In genomic region chr10:5593464-5593863, GRCm38 (mm10) we compare ENCODE assay signal across 11 mouse cellular contexts. TPM values are rescaled to one million over a fixed set of nuclear protein-coding genes. Genes with fewer than 3 reads are reported as not detected.
DNase-seq lines count a peak whose midpoint lies in the region; ATAC-seq and TF ChIP-seq lines count a peak whose summit lies in the region.
"Had no signal": no experiment of that assay in that cellular context is flagged by ENCODE, and none has a peak within 500 bp of the region (broad histone marks: within the 10 kb centered on the region; RNA-seq: fewer than 3 reads in every experiment).

Myct1 (plus strand) TSS chr10:5593775.

- no peaks in the 10 kb centered on the region for H3K9me3 ChIP-seq in heart, embryonic 13.5 days
- H3K9me3 ChIP-seq in liver, embryonic 12.5 days (replicated peaks), result no peaks in the 10 kb centered on the region
- H3K9me3 ChIP-seq: embryonic facial prominence, embryonic 15.5 days; liver, embryonic 13.5 days had no signal

- WGBS in spleen, adult 2 months, result 13% methylated on average over 5 of the region's 5 CpGs
- 8% methylated on average over 5 of the region's 5 CpGs for WGBS in heart, embryonic 13.5 days
- WGBS in liver, embryonic 12.5 days (ENCODE audit: insufficient replicate concordance), result 11% methylated on average over 5 of the region's 5 CpGs

- H3K27ac ChIP-seq in spleen, adult 2 months (ENCODE audit: insufficient read depth, low read length), result no peak within 1 kb of the TSS
- H3K27ac ChIP-seq in heart, embryonic 13.5 days (replicated peaks), result peak within 1 kb of the TSS; percentile 84
- H3K27ac ChIP-seq in liver, embryonic 12.5 days, result 0 out of 2 replicates have a peak within 1 kb of the TSS, but pooled peaks have one; percentile 30
- H3K27ac ChIP-seq: embryonic facial prominence, embryonic 15.5 days; liver, embryonic 13.5 days had no signal

- TF ChIP-seq POLR2A in spleen, adult 2 months (IDR thresholded peaks at IDR 0.05; ENCODE audit: low read depth, low read length), result no peak

- H3K4me2 ChIP-seq in heart, embryonic 13.5 days, result peak within 1 kb of the TSS; percentile 36
- no peak within 1 kb of the TSS; the same call in 1 of the 2 replicates for H3K4me2 ChIP-seq in liver, embryonic 12.5 days
- H3K4me2 ChIP-seq: embryonic facial prominence, embryonic 15.5 days; liver, embryonic 13.5 days had no signal

- H3K4me1 ChIP-seq in spleen, adult 2 months (ENCODE audit: control insufficient read depth, insufficient read depth, insufficient read length), result no peaks in the 10 kb centered on the region
- peaks cover 21% of the 10 kb centered on the region for H3K4me1 ChIP-seq in heart, embryonic 13.5 days
- H3K4me1 ChIP-seq in liver, embryonic 12.5 days, result peaks cover 4% of the 10 kb centered on the region; the same call in 1 of the 2 replicates
- H3K4me1 ChIP-seq: embryonic facial prominence, embryonic 15.5 days had no signal

- H3K4me3 ChIP-seq in spleen, adult 2 months (ENCODE audit: extremely low read depth, insufficient read depth, insufficient read length), result peak within 1 kb of the TSS; percentile 18
- H3K4me3 ChIP-seq in heart, embryonic 13.5 days, result peak within 1 kb of the TSS; percentile 37
- H3K4me3 ChIP-seq in liver, embryonic 12.5 days, result peak within 1 kb of the TSS; percentile 16
- H3K4me3 ChIP-seq: embryonic facial prominence, embryonic 15.5 days; liver, embryonic 13.5 days; myocyte had no signal

- H3K36me3 ChIP-seq in spleen, adult 2 months (ENCODE audit: control insufficient read depth, insufficient read depth, low read length), result no peaks in the 10 kb centered on the region
- no peaks in the 10 kb centered on the region for H3K36me3 ChIP-seq in heart, embryonic 13.5 days
- H3K36me3 ChIP-seq in liver, embryonic 12.5 days, result no peaks in the 10 kb centered on the region
- H3K36me3 ChIP-seq: embryonic facial prominence, embryonic 15.5 days; liver, embryonic 13.5 days had no signal

- no peak for ATAC-seq in heart, embryonic 13.5 days (ENCODE audit: extremely low read depth, insufficient number of reproducible peaks, low FRiP score, low TSS enrichment)
- ATAC-seq in liver, embryonic 12.5 days, result no peak

- H3K27me3 ChIP-seq in spleen, adult 2 months (ENCODE audit: control insufficient read depth, insufficient read depth, low read length), result no peaks in the 10 kb centered on the region
- H3K27me3 ChIP-seq in heart, embryonic 13.5 days (replicated peaks), result no peaks in the 10 kb centered on the region
- H3K27me3 ChIP-seq in liver, embryonic 12.5 days (replicated peaks), result no peaks in the 10 kb centered on the region
- H3K27me3 ChIP-seq: embryonic facial prominence, embryonic 15.5 days; liver, embryonic 13.5 days had no signal

- DNase-seq in spleen, adult 2 months (ENCODE audit: low read depth in 1 of 2, low spot score in 2 of 2), result no peak
- DNase-seq in spleen, postnatal 4 days (ENCODE audit: low spot score in 2 of 2), result no peak
- DNase-seq in right cerebral cortex, postnatal 25 days, result no peak
- no peak for DNase-seq in cerebellum, adult 18-20 months
- no peak for DNase-seq in right cerebral cortex, postnatal 4 days
- DNase-seq: liver, embryonic 13.5 days; right cerebral cortex, postnatal 14 days had no signal

- H3K9ac ChIP-seq in heart, embryonic 13.5 days, result peak within 1 kb of the TSS; percentile 54; the same call in 1 of the 2 replicates
- no peak within 1 kb of the TSS for H3K9ac ChIP-seq in liver, embryonic 12.5 days
- H3K9ac ChIP-seq: embryonic facial prominence, embryonic 15.5 days; liver, embryonic 13.5 days had no signal

- TF ChIP-seq CTCF in spleen, adult 2 months (IDR thresholded peaks at IDR 0.05; ENCODE audit: extremely low read depth, insufficient read depth, insufficient read length, insufficient replicate concordance), result no peak

RNA-seq across cellular contexts. Expression of gene Myct1, which starts in this region (rescaled TPM):
- 1.4 and 1.8 TPM in 2 replicates for polyA plus RNA-seq in spleen, adult 2 months (2012; rRNA removed)
- polyA plus RNA-seq in heart, embryonic 13.5 days (2015; fragmentation: Nextera tagmentation; extraction: Ambion mirVana), result 5.2 and 5.5 TPM in 2 replicates
- 3.0 TPM in 2 replicates for polyA plus RNA-seq in liver, embryonic 12.5 days (2016; fragmentation: Nextera tagmentation; extraction: Ambion mirVana)
- polyA plus RNA-seq: myocyte had no signal
